Mouse (Mus musculus) testis, adult 10 weeks (tissue): Measurements from ENCODE around the gene Rem1. TPM values are rescaled to one million over a fixed set of nuclear protein-coding genes. Genes with fewer than 3 reads are reported as not detected.

ENCODE experiments used
- polyA plus RNA-seq: library from polyadenylated mRNA; stranded (reverse); fragments of 350-450 nt; fragmentation: Illumina TruSeq; extraction: RNeasy Lipid Tissue Mini Kit (QIAGEN cat#74804); gene quantifications from one replicate; pipeline ENCODE4 v1.2.3, GENCODE M21; 2014; ENCODE audit warnings: low read depth, low replicate concordance

Gene Rem1
- polyA plus RNA-seq = 0.24 TPM

DNA sequence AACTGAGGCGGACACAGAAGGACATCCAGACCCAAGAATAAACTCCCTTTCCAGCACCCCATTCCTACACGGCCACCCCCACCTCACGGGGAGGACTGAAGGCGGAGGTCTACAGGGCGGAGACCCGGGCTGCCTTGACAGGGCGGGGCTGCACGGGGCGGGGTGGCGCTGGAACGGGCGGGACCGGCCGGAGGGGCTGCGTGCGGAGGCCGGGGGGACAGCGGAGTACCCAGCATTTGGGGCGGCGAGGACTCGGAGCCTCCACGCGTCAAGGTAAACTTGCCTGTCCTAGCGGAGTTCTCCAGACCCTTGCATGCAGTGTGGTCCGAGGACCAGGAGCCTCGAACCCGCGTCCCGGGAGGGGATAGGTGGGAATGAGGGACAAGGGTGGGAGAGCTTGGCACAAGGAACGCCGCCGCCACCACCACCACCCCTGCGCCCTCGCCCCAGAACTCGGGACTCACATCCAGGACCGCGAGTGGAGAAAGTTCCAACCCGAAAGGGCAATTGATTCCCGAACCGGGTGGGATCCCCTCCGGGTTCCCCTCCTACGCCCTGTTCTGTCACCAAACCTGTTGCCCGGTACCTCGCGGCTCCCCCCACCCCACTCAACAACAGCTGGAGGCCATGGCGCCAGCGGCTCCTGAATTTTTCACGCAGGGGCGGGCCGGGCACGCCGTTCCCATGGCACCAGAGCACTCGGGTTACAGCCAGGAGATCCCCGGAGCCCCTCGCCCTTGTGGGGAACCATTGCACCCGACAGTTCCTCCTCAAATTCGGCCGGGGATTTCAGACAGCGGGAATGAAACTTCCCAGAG is at the start of gene Rem1:
Rem1 (plus strand) TSS at position 178 of the 818 bp plus-strand sequence.

DNA sequence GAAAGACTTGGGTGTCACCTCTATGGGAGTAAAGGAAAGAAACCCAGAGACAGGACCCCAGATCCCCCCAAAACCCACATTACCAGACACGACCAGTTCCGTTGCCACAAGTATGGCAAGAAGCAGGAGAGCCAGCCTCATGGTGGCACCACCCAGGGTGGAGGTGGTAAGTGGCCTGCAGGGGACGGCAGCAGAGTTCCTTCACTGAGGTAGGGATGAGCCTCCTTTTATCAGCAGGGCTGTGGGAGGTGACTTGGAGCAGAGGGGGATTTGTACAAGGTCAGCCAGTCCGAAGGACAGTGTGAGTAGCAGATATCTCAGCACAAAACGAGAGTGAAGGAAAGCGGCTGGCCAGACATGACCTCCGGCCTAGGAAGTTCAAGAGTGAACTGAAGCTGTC is 46.6 kb upstream of the Rem1 start, which contains the start of gene Defb19:
Defb19 (minus strand) TSS at position 206 of the 400 bp plus-strand sequence.

DNA sequence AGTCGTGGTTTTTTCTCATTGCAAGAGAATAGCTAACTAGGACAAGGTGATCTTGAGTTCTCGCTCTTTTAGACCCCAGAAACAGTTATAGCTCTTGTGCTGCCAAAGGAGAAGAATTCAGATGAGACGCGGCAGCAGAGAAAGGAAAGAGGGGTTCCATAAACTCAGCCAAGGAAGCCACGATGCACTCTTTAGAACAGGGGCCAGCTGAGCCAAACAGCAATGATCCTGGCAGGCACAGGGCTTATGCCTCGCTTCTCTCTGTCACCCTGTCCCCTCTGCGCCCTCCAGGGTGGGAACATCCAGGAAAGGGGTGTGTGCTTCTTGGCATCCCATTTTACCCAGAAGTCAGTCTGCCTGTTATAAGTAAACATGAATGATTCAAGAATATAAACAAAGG is 27.5 kb upstream of the Rem1 start, which contains the start of gene Defb45:
Defb45 (minus strand) TSS at position 101 of the 400 bp plus-strand sequence.

GRCm38 (mm10) chr2:152604057-152604456 is 22.7 kb upstream of the Rem1 start, which contains the start of gene Defb36:
TSS of gene Defb36 (plus strand) at chr2:152604327.

GRCm38 (mm10) chr2:152622953-152623352 is 3.8 kb upstream of the Rem1 start, which contains the start of gene Defb25:
TSS of gene Defb25 (minus strand) at chr2:152623053.

GRCm38 (mm10) chr2:152669256-152669638 is 42.5 kb downstream of the Rem1 start, which contains the start of gene H13:
TSS of gene H13 (plus strand) at chr2:152669461.

Other genes starting within 250 kb of the Rem1 start
- gene Sox12, start 228.9 kb upstream of the Rem1 start, polyA plus RNA-seq = 0.66 TPM
- 2.5 TPM for gene Zcchc3, start 211.9 kb upstream of the Rem1 start, polyA plus RNA-seq
- gene 6820408C15Rik, start 211.4 kb upstream of the Rem1 start, polyA plus RNA-seq = 73.2 TPM
- gene Defb23, start 162.3 kb upstream of the Rem1 start, polyA plus RNA-seq = not detected
- gene Defb20, start 149.9 kb upstream of the Rem1 start, polyA plus RNA-seq = not detected
- 1.5 TPM for gene Defb22, start 136.8 kb upstream of the Rem1 start, polyA plus RNA-seq
- not detected for gene Defb26, start 115.3 kb upstream of the Rem1 start, polyA plus RNA-seq
- gene Defb28, start 108.7 kb upstream of the Rem1 start, polyA plus RNA-seq = 3.7 TPM
- not detected for gene Defb29, start 86.9 kb upstream of the Rem1 start, polyA plus RNA-seq
- not detected for gene Gm17416, start 57.6 kb upstream of the Rem1 start, polyA plus RNA-seq
- 9.7 TPM for gene Defb21, start 54.2 kb upstream of the Rem1 start, polyA plus RNA-seq
- gene Defb19, start 46.6 kb upstream of the Rem1 start, polyA plus RNA-seq = 297 TPM
- gene Defb45, start 27.6 kb upstream of the Rem1 start, polyA plus RNA-seq = 22.0 TPM
- 3.6 TPM for gene Defb36, start 22.6 kb upstream of the Rem1 start, polyA plus RNA-seq
- not detected for gene Defb25, start 3.9 kb upstream of the Rem1 start, polyA plus RNA-seq
- gene H13, start 42.5 kb downstream of the Rem1 start, polyA plus RNA-seq = 21.1 TPM
- gene Mcts2, start 60.1 kb downstream of the Rem1 start, polyA plus RNA-seq = 91.3 TPM
- gene Id1, start 109.3 kb downstream of the Rem1 start, polyA plus RNA-seq = 1.1 TPM
- not detected for gene Cox4i2, start 127.2 kb downstream of the Rem1 start, polyA plus RNA-seq
- 42.9 TPM for gene Bcl2l1, start 204.8 kb downstream of the Rem1 start, polyA plus RNA-seq
- 63.4 TPM for gene Tpx2, start 221.0 kb downstream of the Rem1 start, polyA plus RNA-seq